Mouse (Mus musculus) stomach, postnatal 0 days (tissue): ENCODE data around the gene Krtap5-5.

Experiments
- CTCF ChIP-seq: IDR thresholded peaks from 2 replicates; pipeline ENCODE4 v1.5.1; 2016; ENCODE audit warnings: antibody characterized with exemption, low read depth, mild to moderate bottlenecking, moderate library complexity
- EP300 ChIP-seq: optimal IDR thresholded peaks from 2 replicates; pipeline ENCODE3; 2016; ENCODE audit warnings: antibody characterized with exemption

- TF ChIP-seq CTCF, result no peak
- TF ChIP-seq EP300, result no peak
Observed at GRCm38 (mm10) chr7:142181021-142181420, 48.8 kb downstream of the Krtap5-5 start.
